Mouse (Mus musculus) left cerebral cortex, adult 8-10 months (tissue): Measurements from ENCODE around the gene Grm8. TPM values are rescaled to one million over a fixed set of nuclear protein-coding genes. Genes with fewer than 3 reads are reported as not detected.

Experiments used
- DNase-seq, 2 experiments: peaks; one replicate each; pipeline ENCODE4 v3.0.0; 2022; ENCODE audit warnings: low spot score in 2 of 2
- total RNA-seq, 4 experiments: library from RNA; stranded (reverse); gene quantifications; 2 replicates each; pipeline ENCODE4 v1.2.4; 2022

Grm8 gene
- total RNA-seq, 4 experiments from 2014 or later = 21.3 to 30.1 (median 25.8) TPM

GRCm38 (mm10) chr6:27657520-27657919 lies 477.5 kb downstream of the Grm8 start:
- DNase-seq = peak in 1 of 2 experiments; percentile 28

GRCm38 (mm10) chr6:27646503-27646902 lies 488.5 kb downstream of the Grm8 start:
- peak in 1 of 2 experiments; percentile 74 for DNase-seq

- no peak for DNase-seq
Observed at GRCm38 (mm10) chr6:27645054-27645453, 489.9 kb downstream of the Grm8 start.

- no peak for DNase-seq
Observed at GRCm38 (mm10) chr6:27635898-27636297, 499.1 kb downstream of the Grm8 start.

GRCm38 (mm10) chr6:27617472-27617871 lies 517.5 kb downstream of the Grm8 start:
- DNase-seq = no peak

GRCm38 (mm10) chr6:27580485-27580884 lies 554.5 kb downstream of the Grm8 start:
- DNase-seq = no peak

- DNase-seq = no peak
Observed at GRCm38 (mm10) chr6:27545516-27545915, 589.5 kb downstream of the Grm8 start.

- DNase-seq = no peak
Observed at GRCm38 (mm10) chr6:27517620-27518019, 617.4 kb downstream of the Grm8 start.

- no peak for DNase-seq
Observed at GRCm38 (mm10) chr6:27460998-27461397, 674.0 kb downstream of the Grm8 start.

GRCm38 (mm10) chr6:27408473-27408872 lies 726.5 kb downstream of the Grm8 start:
- peak in 1 of 2 experiments; percentile 22 for DNase-seq

- DNase-seq = no peak
Observed at GRCm38 (mm10) chr6:27372416-27372815, 762.6 kb downstream of the Grm8 start.

GRCm38 (mm10) chr6:27371095-27371494 lies 763.9 kb downstream of the Grm8 start:
- DNase-seq = peak in 1 of 2 experiments; percentile 18

- DNase-seq = no peak
Observed at GRCm38 (mm10) chr6:27363775-27364174, 771.2 kb downstream of the Grm8 start.

GRCm38 (mm10) chr6:27360440-27360839 lies 774.5 kb downstream of the Grm8 start:
- DNase-seq = no peak

- DNase-seq = no peak
Observed at GRCm38 (mm10) chr6:27351147-27351546, 783.8 kb downstream of the Grm8 start.

GRCm38 (mm10) chr6:27348272-27348671 lies 786.7 kb downstream of the Grm8 start:
- peak in 1 of 2 experiments; percentile 20 for DNase-seq

- DNase-seq = no peak
Observed at GRCm38 (mm10) chr6:27346311-27346710, 788.7 kb downstream of the Grm8 start.

- no peak for DNase-seq
Observed at GRCm38 (mm10) chr6:27340131-27340530, 794.8 kb downstream of the Grm8 start.

- DNase-seq = no peak
Observed at GRCm38 (mm10) chr6:27318575-27318974, 816.4 kb downstream of the Grm8 start.

- no peak for DNase-seq
Observed at GRCm38 (mm10) chr6:27317422-27317821, 817.6 kb downstream of the Grm8 start.

- DNase-seq = no peak
Observed at GRCm38 (mm10) chr6:27316018-27316417, 819.0 kb downstream of the Grm8 start.

GRCm38 (mm10) chr6:27314273-27315009 lies 820.5 kb downstream of the Grm8 start:
- no peak for DNase-seq

GRCm38 (mm10) chr6:27310401-27310800 lies 824.6 kb downstream of the Grm8 start:
- no peak for DNase-seq
